In genomic region chr17:65655608-65656007, GRCm38 (mm10) we compare ENCODE assay signal across 28 mouse cellular contexts. TPM values are rescaled to one million over a fixed set of nuclear protein-coding genes. Genes with fewer than 3 reads are reported as not detected.
A peak's percentile ranks its signal among the peaks of the same experiment; 100 is the strongest.
DNase-seq lines count a peak whose midpoint lies in the region; ATAC-seq and TF ChIP-seq lines count a peak whose summit lies in the region.
"Had no signal": no experiment of that assay in that cellular context is flagged by ENCODE, and none has a peak within 500 bp of the region (broad histone marks: within the 10 kb centered on the region; RNA-seq: fewer than 3 reads in every experiment).

No protein-coding gene starts in this region.

- no peaks in the 10 kb centered on the region for H3K27me3 ChIP-seq in liver, embryonic 11.5 days (replicated peaks; ENCODE audit: control insufficient read depth, insufficient read depth, low read length)
- H3K27me3 ChIP-seq in liver, postnatal 0 days (ENCODE audit: insufficient read depth, low read length) = no peaks in the 10 kb centered on the region
- no peaks in the 10 kb centered on the region for H3K27me3 ChIP-seq in MEL (ENCODE audit: control insufficient read depth in 1 of 2, insufficient read depth in 2 of 2, low read length in 2 of 2)
- H3K27me3 ChIP-seq: embryonic facial prominence, embryonic 12.5 days; embryonic facial prominence, embryonic 15.5 days; forebrain, embryonic 12.5 days; forebrain, embryonic 15.5 days; hindbrain, embryonic 12.5 days; hindbrain, embryonic 15.5 days; Patski had no signal

- no peak overlapping the region for H3K9ac ChIP-seq in liver, embryonic 11.5 days (ENCODE audit: low read depth, low read length)
- H3K9ac ChIP-seq in liver, postnatal 0 days (replicated peaks) = no peak overlapping the region
- no peak overlapping the region for H3K9ac ChIP-seq in MEL (ENCODE audit: control insufficient read depth, low read depth, low read length, poor library complexity, severe bottlenecking)
- H3K9ac ChIP-seq: embryonic facial prominence, embryonic 12.5 days; embryonic facial prominence, embryonic 15.5 days; forebrain, embryonic 12.5 days; forebrain, embryonic 15.5 days; hindbrain, embryonic 12.5 days; hindbrain, embryonic 15.5 days had no signal

- ATAC-seq in liver, embryonic 11.5 days (replicated peaks; ENCODE audit: low FRiP score) = peak; percentile 9; the same call in 1 of the 2 replicates
- ATAC-seq in liver, postnatal 0 days = no peak
- 0 out of 2 replicates have a peak, but pooled peaks have one; percentile 3 for ATAC-seq in megakaryocyte progenitor cell, adult 5-6 weeks (replicated peaks; ENCODE audit: poor library complexity)
- ATAC-seq: forebrain, embryonic 15.5 days; Patski had no signal

- no peaks in the 10 kb centered on the region for H3K9me3 ChIP-seq in liver, embryonic 11.5 days (ENCODE audit: control insufficient read depth, low read length)
- no peaks in the 10 kb centered on the region for H3K9me3 ChIP-seq in liver, postnatal 0 days (ENCODE audit: low read length)
- H3K9me3 ChIP-seq in MEL (replicated peaks; ENCODE audit: insufficient read depth, low read length) = no peaks in the 10 kb centered on the region
- H3K9me3 ChIP-seq: embryonic facial prominence, embryonic 12.5 days; embryonic facial prominence, embryonic 15.5 days; forebrain, embryonic 12.5 days; forebrain, embryonic 15.5 days; hindbrain, embryonic 12.5 days; hindbrain, embryonic 15.5 days had no signal

- peaks cover 3% of the 10 kb centered on the region; the same call in 1 of the 2 replicates for H3K4me1 ChIP-seq in liver, embryonic 11.5 days (replicated peaks; ENCODE audit: control insufficient read depth, insufficient read depth, low read length)
- H3K4me1 ChIP-seq in liver, postnatal 0 days (ENCODE audit: insufficient read depth) = peaks cover 13% of the 10 kb centered on the region
- peaks cover 13 to 27% of the 10 kb centered on the region in 2 experiments for H3K4me1 ChIP-seq in MEL (ENCODE audit: control insufficient read depth in 1 of 2, insufficient read depth in 2 of 2, low read length in 2 of 2)
- H3K4me1 ChIP-seq: embryonic facial prominence, embryonic 12.5 days; embryonic facial prominence, embryonic 15.5 days; forebrain, embryonic 12.5 days; forebrain, embryonic 15.5 days; hindbrain, embryonic 12.5 days; hindbrain, embryonic 15.5 days had no signal

- H3K4me2 ChIP-seq in liver, embryonic 11.5 days = no peak overlapping the region
- H3K4me2 ChIP-seq in liver, postnatal 0 days (ENCODE audit: low read depth, low read length) = no peak overlapping the region
- H3K4me2 ChIP-seq: embryonic facial prominence, embryonic 12.5 days; embryonic facial prominence, embryonic 15.5 days; forebrain, embryonic 12.5 days; forebrain, embryonic 15.5 days; heart, embryonic 11.5 days; hindbrain, embryonic 12.5 days; hindbrain, embryonic 15.5 days had no signal

- no peak for TF ChIP-seq RAD21 in MEL (IDR thresholded peaks at IDR 0.05; ENCODE audit: low read depth, low read length)

- no peaks in the 10 kb centered on the region for H3K79me2 ChIP-seq in MEL (ENCODE audit: control insufficient read depth, insufficient read depth, low read length, poor library complexity)

- WGBS in liver, embryonic 11.5 days = 64% methylated on average over 4 of the region's 4 CpGs
- WGBS in liver, postnatal 0 days (ENCODE audit: insufficient replicate concordance) = 64% methylated on average over 4 of the region's 4 CpGs

- no peak for TF ChIP-seq EP300 in liver, postnatal 0 days (IDR thresholded peaks at IDR 0.05; ENCODE audit: low read depth)
- no peak for TF ChIP-seq EP300 in MEL (IDR thresholded peaks at IDR 0.05; ENCODE audit: low read depth in 1 of 2, low read length in 2 of 2)

- 0 out of 2 replicates have a peak overlapping the region, but pooled peaks have one; percentile 43 for H3K27ac ChIP-seq in liver, embryonic 11.5 days (ENCODE audit: low read depth, low read length)
- H3K27ac ChIP-seq in liver, postnatal 0 days (ENCODE audit: low read depth) = no peak overlapping the region
- peak overlapping the region; percentile 81 for H3K27ac ChIP-seq in MEL (ENCODE audit: control insufficient read depth, low read depth, low read length)
- H3K27ac ChIP-seq: embryonic facial prominence, embryonic 12.5 days; embryonic facial prominence, embryonic 15.5 days; forebrain, embryonic 12.5 days; forebrain, embryonic 15.5 days; hindbrain, embryonic 12.5 days; hindbrain, embryonic 15.5 days had no signal

- H3K36me3 ChIP-seq in liver, embryonic 11.5 days (ENCODE audit: control insufficient read depth, insufficient read depth, low read length) = no peaks in the 10 kb centered on the region
- H3K36me3 ChIP-seq in liver, postnatal 0 days (replicated peaks; ENCODE audit: insufficient read depth, low read length) = no peaks in the 10 kb centered on the region
- peaks cover 0 to 22% of the 10 kb centered on the region in 2 experiments; a peak in 2 of 4 replicates for H3K36me3 ChIP-seq in MEL (ENCODE audit: control insufficient read depth in 1 of 2, insufficient read depth in 2 of 2, low read length in 2 of 2)
- H3K36me3 ChIP-seq: embryonic facial prominence, embryonic 15.5 days; forebrain, embryonic 15.5 days had no signal

- H3K4me3 ChIP-seq in liver, embryonic 11.5 days (ENCODE audit: low read depth, low read length) = no peak overlapping the region
- no peak overlapping the region for H3K4me3 ChIP-seq in liver, postnatal 0 days (ENCODE audit: low read depth, low read length)
- H3K4me3 ChIP-seq in MEL (ENCODE audit: control insufficient read depth in 1 of 2, insufficient read depth in 1 of 2, low read depth in 2 of 2, low read length in 2 of 2) = no peak overlapping the region
- H3K4me3 ChIP-seq: embryonic facial prominence, embryonic 12.5 days; embryonic facial prominence, embryonic 15.5 days; erythroblast, embryonic 14.5 days; forebrain, embryonic 12.5 days; forebrain, embryonic 15.5 days; hindbrain, embryonic 12.5 days; hindbrain, embryonic 15.5 days had no signal

- TF ChIP-seq POLR2A in MEL (IDR thresholded peaks at IDR 0.05; ENCODE audit: control insufficient read depth in 1 of 2, insufficient read depth in 1 of 2, low read depth in 1 of 2, low read length in 2 of 2, poor library complexity in 1 of 2) = no peak

- DNase-seq in liver, embryonic 11.5 days (ENCODE audit: low spot score) = no peak
- no peak for DNase-seq in liver, postnatal 0 days
- peak; percentile 10 for DNase-seq in lung, postnatal 10 days
- no peak for DNase-seq in lung, postnatal 4 days
- DNase-seq in MEL (ENCODE audit: low read depth, low spot score) = peak; percentile 42
- DNase-seq in gastrocnemius, adult 18-20 months (ENCODE audit: low spot score) = no peak
- no peak for DNase-seq in gastrocnemius, postnatal 14 days
- DNase-seq: adrenal gland, postnatal 14 days; cerebellum, adult 11 months; cerebellum, adult 2 months; cerebellum, adult 9-11 months; cerebellum, postnatal 25 days; gastrocnemius, postnatal 10 days; heart, adult 11 months had no signal

- intact Hi-C loops in gastrocnemius, postnatal 14 days (cut with DNase I; ENCODE audit: low total_unique reads) = no loop called here

- TF ChIP-seq CTCF in liver, postnatal 0 days (IDR thresholded peaks at IDR 0.05; ENCODE audit: low read depth) = no peak
- TF ChIP-seq CTCF in MEL (IDR thresholded peaks at IDR 0.05 in 2 of 3, conservative IDR thresholded peaks at IDR 0.05 in 1 of 3; ENCODE audit: control insufficient read depth in 1 of 3, insufficient read depth in 1 of 3, low read depth in 2 of 3, low read length in 3 of 3, poor library complexity in 1 of 3, severe bottlenecking in 1 of 3) = no peak

TF ChIP-seq in MEL, 35 proteins besides CTCF, POLR2A, EP300 and RAD21:
- TF ChIP-seq ZMIZ1 (IDR thresholded peaks at IDR 0.05; ENCODE audit: low read depth, low read length) (no peak), RCOR1 (IDR thresholded peaks at IDR 0.05; ENCODE audit: low read depth, low read length) (no peak), ZNF384 (IDR thresholded peaks at IDR 0.05; ENCODE audit: low read depth, low read length) (peak; percentile 63; the same call in 1 of the 2 replicates)
TF ChIP-seq in MEL: peak in this region for 1.

RNA-seq across cellular contexts. Expression of gene Txndc2, which starts 13.6 kb away (rescaled TPM):
- polyA plus RNA-seq in liver, embryonic 11.5 days (2014; fragmentation: Nextera tagmentation; extraction: Ambion mirVana) = not detected in 2 replicates
- not detected in 2 replicates for polyA plus RNA-seq in liver, postnatal 0 days (2015; fragmentation: Nextera tagmentation; extraction: Ambion mirVana)
- total RNA-seq in MEL (2012; rRNA removed) = not detected in 2 replicates
- not detected for polyA plus RNA-seq in MEL (2012; ENCODE audit: insufficient read depth in 1 of 2, insufficient read length in 2 of 2, low read depth in 1 of 2, low replicate concordance in 2 of 2, missing spikeins in 1 of 2)
- total RNA-seq in megakaryocyte progenitor cell, adult 5-6 weeks (2015) = 0.17 and 0.22 TPM in 2 replicates
- total RNA-seq in megakaryocyte progenitor cell, adult 5-6 weeks (2017) = not detected in 2 replicates
- total RNA-seq in gastrocnemius, adult 18-20 months (2021) = not detected
- total RNA-seq in gastrocnemius, postnatal 14 days (2021) = not detected
- total RNA-seq: common myeloid progenitor, adult 5-6 weeks; heart, postnatal 25 days; hematopoietic stem cell, adult 5-6 weeks had no signal
- polyA plus RNA-seq: erythroblast, embryonic 14.5 days; heart, embryonic 11.5 days; heart, embryonic 14.5 days; Patski had no signal

RNA-seq across cellular contexts. Expression of gene Vapa, which starts 42.3 kb away (rescaled TPM):
- 158 and 163 TPM in 2 replicates for polyA plus RNA-seq in liver, embryonic 11.5 days (2014; fragmentation: Nextera tagmentation; extraction: Ambion mirVana)
- 84.0 and 93.8 TPM in 2 replicates for polyA plus RNA-seq in liver, postnatal 0 days (2015; fragmentation: Nextera tagmentation; extraction: Ambion mirVana)
- total RNA-seq in MEL (2012; rRNA removed) = 56.7 and 60.2 TPM in 2 replicates
- polyA plus RNA-seq in MEL (2012; ENCODE audit: insufficient read depth in 1 of 2, insufficient read length in 2 of 2, low read depth in 1 of 2, low replicate concordance in 2 of 2, missing spikeins in 1 of 2) = 100 to 1,000 TPM in 1 of 2 experiments, 10 to 100 TPM in 1; 85.3 to 507 TPM
- total RNA-seq in megakaryocyte progenitor cell, adult 5-6 weeks (2015) = 195 and 214 TPM in 2 replicates
- total RNA-seq in megakaryocyte progenitor cell, adult 5-6 weeks (2017) = 141 and 147 TPM in 2 replicates
- 100 to 1,000 TPM; 138 to 142 TPM for total RNA-seq in gastrocnemius, adult 18-20 months (2021)
- 100 to 1,000 TPM; 121 to 126 TPM for total RNA-seq in gastrocnemius, postnatal 14 days (2021)

Comparison
In these comparisons a context has a peak if more than half of its experiments do, and no peak if none do; other contexts are left out.
1. DNase-seq: peak in lung, postnatal 10 days (single experiment) and MEL (single experiment); none in liver, embryonic 11.5 days (single experiment), liver, postnatal 0 days (single experiment), lung, postnatal 4 days (0 of 2), gastrocnemius, adult 18-20 months (single experiment) and gastrocnemius, postnatal 14 days (single experiment).